In the genomic region with DNA sequence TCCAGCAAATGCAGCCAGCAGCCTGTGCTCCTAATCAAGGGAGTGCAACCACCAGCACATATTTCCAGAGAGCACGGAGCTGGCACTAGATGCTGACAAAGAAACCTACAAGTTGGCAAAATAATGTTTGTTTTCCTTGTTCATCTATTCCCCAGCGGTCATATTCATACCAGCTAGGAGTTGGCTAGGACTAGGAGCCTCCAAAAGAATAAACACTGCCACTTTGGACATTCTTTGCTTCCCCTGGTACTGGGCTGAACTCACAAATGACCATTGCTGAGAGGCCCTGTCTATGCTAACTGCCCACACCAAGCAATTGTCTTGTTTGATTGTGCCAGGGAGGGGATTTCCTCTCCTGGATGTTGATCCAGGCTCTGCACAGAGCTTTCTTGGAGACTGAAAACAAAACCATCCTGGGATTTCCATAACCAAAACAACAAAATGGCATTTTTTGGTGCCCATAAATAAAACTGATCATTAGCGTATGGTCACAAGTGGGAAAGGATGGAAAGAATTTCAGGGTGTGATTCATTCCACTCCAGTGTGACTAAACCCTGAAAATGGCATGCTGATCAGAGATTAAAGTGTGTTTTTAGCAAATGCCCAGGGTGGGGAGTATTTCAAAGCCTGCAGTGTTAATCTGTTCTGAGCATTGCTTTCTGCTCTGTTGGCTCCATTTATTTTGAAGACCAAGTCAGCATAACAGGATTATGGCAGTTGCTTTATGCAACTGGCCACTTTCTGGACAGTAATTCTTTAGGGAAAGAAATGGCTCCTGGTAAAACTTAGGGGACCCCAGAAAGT, we compare ENCODE assay signal across 8 mouse cellular contexts.
A peak's percentile ranks its signal among the peaks of the same experiment; 100 is the strongest.
DNase-seq lines count a peak whose midpoint lies in the region; ATAC-seq lines count a peak whose summit lies in the region.

No protein-coding gene starts in this region.

- H3K9ac ChIP-seq in heart, embryonic 12.5 days = no peak overlapping the region
- no peak overlapping the region for H3K9ac ChIP-seq in limb, embryonic 12.5 days (replicated peaks)
- no peak overlapping the region for H3K9ac ChIP-seq in neural tube, embryonic 13.5 days

- no peak for DNase-seq in heart, postnatal 4 days
- no peak for DNase-seq in forebrain, embryonic 10.5 days (ENCODE audit: extremely low spot score, low spot score)
- DNase-seq in layer of hippocampus, postnatal 36 days = no peak
- DNase-seq in spleen, postnatal 4 days (ENCODE audit: low spot score in 2 of 2) = no peak
- no peak for DNase-seq in adrenal gland, adult 2 months

- no peak overlapping the region for H3K4me3 ChIP-seq in heart, embryonic 12.5 days
- no peak overlapping the region for H3K4me3 ChIP-seq in forebrain, embryonic 10.5 days
- H3K4me3 ChIP-seq in limb, embryonic 12.5 days (replicated peaks) = no peak overlapping the region
- H3K4me3 ChIP-seq in neural tube, embryonic 13.5 days = no peak overlapping the region

- 0 out of 2 replicates have a peak overlapping the region, but pooled peaks have one; percentile 6 for H3K4me2 ChIP-seq in heart, embryonic 12.5 days
- H3K4me2 ChIP-seq in limb, embryonic 12.5 days = no peak overlapping the region
- H3K4me2 ChIP-seq in neural tube, embryonic 13.5 days = no peak overlapping the region

- H3K36me3 ChIP-seq in heart, embryonic 12.5 days = no peaks in the 10 kb centered on the region
- H3K36me3 ChIP-seq in forebrain, embryonic 10.5 days (replicated peaks) = no peaks in the 10 kb centered on the region
- no peaks in the 10 kb centered on the region for H3K36me3 ChIP-seq in limb, embryonic 12.5 days
- no peaks in the 10 kb centered on the region for H3K36me3 ChIP-seq in neural tube, embryonic 13.5 days

- H3K27me3 ChIP-seq in heart, embryonic 12.5 days (replicated peaks) = no peaks in the 10 kb centered on the region
- no peaks in the 10 kb centered on the region for H3K27me3 ChIP-seq in forebrain, embryonic 10.5 days (ENCODE audit: poor library complexity, severe bottlenecking)
- H3K27me3 ChIP-seq in limb, embryonic 12.5 days = no peaks in the 10 kb centered on the region
- H3K27me3 ChIP-seq in neural tube, embryonic 13.5 days = no peaks in the 10 kb centered on the region

- 43% methylated on average over 3 of the region's 3 CpGs for WGBS in heart, embryonic 12.5 days
- WGBS in forebrain, embryonic 10.5 days = 44% methylated on average over 3 of the region's 3 CpGs
- 70% methylated on average over 3 of the region's 3 CpGs for WGBS in limb, embryonic 12.5 days
- 51% methylated on average over 3 of the region's 3 CpGs for WGBS in neural tube, embryonic 13.5 days

- ATAC-seq in heart, embryonic 12.5 days (ENCODE audit: insufficient number of reproducible peaks, low FRiP score) = peak; percentile 73; the same call in 1 of the 2 replicates
- ATAC-seq in limb, embryonic 12.5 days (ENCODE audit: insufficient number of reproducible peaks, insufficient read depth, low FRiP score, low TSS enrichment, low read depth) = no peak
- 0 out of 2 replicates have a peak, but pooled peaks have one; percentile 7 for ATAC-seq in neural tube, embryonic 13.5 days (ENCODE audit: low read depth)

- H3K4me1 ChIP-seq in heart, embryonic 12.5 days (replicated peaks) = peaks cover 32% of the 10 kb centered on the region
- H3K4me1 ChIP-seq in forebrain, embryonic 10.5 days = peaks cover 40% of the 10 kb centered on the region
- H3K4me1 ChIP-seq in limb, embryonic 12.5 days (replicated peaks) = peaks cover 14% of the 10 kb centered on the region
- H3K4me1 ChIP-seq in neural tube, embryonic 13.5 days (replicated peaks) = peaks cover 19% of the 10 kb centered on the region

- no peaks in the 10 kb centered on the region for H3K9me3 ChIP-seq in heart, embryonic 12.5 days (replicated peaks)
- no peaks in the 10 kb centered on the region for H3K9me3 ChIP-seq in forebrain, embryonic 10.5 days
- no peaks in the 10 kb centered on the region for H3K9me3 ChIP-seq in limb, embryonic 12.5 days
- no peaks in the 10 kb centered on the region for H3K9me3 ChIP-seq in neural tube, embryonic 13.5 days

- H3K27ac ChIP-seq in heart, embryonic 12.5 days (ENCODE audit: poor library complexity, severe bottlenecking) = peak overlapping the region; percentile 95
- H3K27ac ChIP-seq in forebrain, embryonic 10.5 days = peak overlapping the region; percentile 89
- H3K27ac ChIP-seq in limb, embryonic 12.5 days = peak overlapping the region; percentile 24; the same call in 1 of the 2 replicates
- H3K27ac ChIP-seq in neural tube, embryonic 13.5 days (replicated peaks) = peak overlapping the region; percentile 83

Comparison
In these comparisons a context has a peak if more than half of its experiments do, and no peak if none do; other contexts are left out.
1. H3K27ac ChIP-seq: peak in every context shown above with its lines; median percentile 95 in heart, embryonic 12.5 days; 89 in forebrain, embryonic 10.5 days; 83 in neural tube, embryonic 13.5 days; 24 in limb, embryonic 12.5 days.